Mouse (Mus musculus): ENCODE data around the gene Slc7a14. TPM values are rescaled to one million over a fixed set of nuclear protein-coding genes. Genes with fewer than 3 reads are reported as not detected.
A peak's percentile ranks its signal among the peaks of the same experiment; 100 is the strongest.
"Not testable (repeated sequence)": the region's sequence is repeated elsewhere in the genome, so short reads cannot be mapped to it uniquely, and the experiment has no call there.

Gene Slc7a14
- under 1 TPM; 0.02 to 0.10 TPM for total RNA-seq (2021)
- long read RNA-seq, experiment 1: 0 reads
- long read RNA-seq, experiment 2: 0 reads

GRCm38 (mm10) chr3:31309934-31310787 is at the start of gene Slc7a14:
Slc7a14 (minus strand) TSS chr3:31310378.
- no peak for DNase-seq
- intact Hi-C loops (cut with DNase I; ENCODE audit: low total_unique reads): no loop called here

GRCm38 (mm10) chr3:31346540-31346939 is 36.4 kb upstream of the Slc7a14 start:
- DNase-seq: no peak
- intact Hi-C loops (cut with DNase I; ENCODE audit: low total_unique reads): no loop called here

- intact Hi-C loops (cut with DNase I; ENCODE audit: low total_unique reads): no loop called here
- no peak for DNase-seq
Observed at GRCm38 (mm10) chr3:31345766-31346165, 35.6 kb upstream of the Slc7a14 start.

- DNase-seq: no peak
- intact Hi-C loops (cut with DNase I; ENCODE audit: low total_unique reads): no loop called here
Observed at GRCm38 (mm10) chr3:31339236-31339635, 29.1 kb upstream of the Slc7a14 start.

- no peak for DNase-seq
Observed at GRCm38 (mm10) chr3:31328237-31328836, 18.2 kb upstream of the Slc7a14 start.

GRCm38 (mm10) chr3:31327791-31328190 is 17.6 kb upstream of the Slc7a14 start:
- intact Hi-C loops (cut with DNase I; ENCODE audit: low total_unique reads): no loop called here
- no peak for DNase-seq

More at GRCm38 (mm10) chr3:31328237-31328836, 18.2 kb upstream of the Slc7a14 start:
- intact Hi-C loops (cut with DNase I; ENCODE audit: low total_unique reads): no loop called here

- DNase-seq: no peak
- intact Hi-C loops (cut with DNase I; ENCODE audit: low total_unique reads): no loop called here
Observed at GRCm38 (mm10) chr3:31324231-31324654, 14.1 kb upstream of the Slc7a14 start.

GRCm38 (mm10) chr3:31309371-31309933 is 726 bp downstream of the Slc7a14 start:
- intact Hi-C loops (cut with DNase I; ENCODE audit: low total_unique reads): no loop called here
- no peak for DNase-seq

GRCm38 (mm10) chr3:31308906-31309305 is 1.3 kb downstream of the Slc7a14 start:
- peak; percentile 21 for DNase-seq
- intact Hi-C loops (cut with DNase I; ENCODE audit: low total_unique reads): no loop called here

- intact Hi-C loops (cut with DNase I; ENCODE audit: low total_unique reads): no loop called here
- DNase-seq: no peak
Observed at GRCm38 (mm10) chr3:31307936-31308335, 2.2 kb downstream of the Slc7a14 start.

- DNase-seq: no peak
- intact Hi-C loops (cut with DNase I; ENCODE audit: low total_unique reads): no loop called here
Observed at GRCm38 (mm10) chr3:31291673-31292602, 18.2 kb downstream of the Slc7a14 start.

GRCm38 (mm10) chr3:31287421-31287948 is 22.7 kb downstream of the Slc7a14 start:
- DNase-seq: no peak
- intact Hi-C loops (cut with DNase I; ENCODE audit: low total_unique reads): no loop called here

- no peak for DNase-seq
- intact Hi-C loops (cut with DNase I; ENCODE audit: low total_unique reads): no loop called here
Observed at GRCm38 (mm10) chr3:31281116-31281515, 29.1 kb downstream of the Slc7a14 start.

- DNase-seq: no peak
- intact Hi-C loops (cut with DNase I; ENCODE audit: low total_unique reads): no loop called here
Observed at GRCm38 (mm10) chr3:31274875-31275274, 35.3 kb downstream of the Slc7a14 start.

- intact Hi-C loops (cut with DNase I; ENCODE audit: low total_unique reads); DNase-seq: not testable (repeated sequence)
Observed at GRCm38 (mm10) chr3:31273247-31273646, 36.9 kb downstream of the Slc7a14 start.

- intact Hi-C loops (cut with DNase I; ENCODE audit: low total_unique reads): no loop called here
- DNase-seq: no peak
Observed at GRCm38 (mm10) chr3:31272635-31273034, 37.5 kb downstream of the Slc7a14 start.

- intact Hi-C loops (cut with DNase I; ENCODE audit: low total_unique reads): no loop called here
Observed at GRCm38 (mm10) chr3:31269551-31270317, 40.4 kb downstream of the Slc7a14 start.

GRCm38 (mm10) chr3:31267921-31268320 is 42.3 kb downstream of the Slc7a14 start:
- intact Hi-C loops (cut with DNase I; ENCODE audit: low total_unique reads): no loop called here
- DNase-seq: no peak

More at GRCm38 (mm10) chr3:31269551-31270317, 40.4 kb downstream of the Slc7a14 start:
- no peak for DNase-seq
